Mouse (Mus musculus): Measurements from ENCODE around the gene Btf3l4. TPM values are rescaled to one million over a fixed set of nuclear protein-coding genes. Genes with fewer than 3 reads are reported as not detected.

Btf3l4 gene
- polyA plus RNA-seq, 1 experiment from 2014 or later, result 251 TPM

DNA sequence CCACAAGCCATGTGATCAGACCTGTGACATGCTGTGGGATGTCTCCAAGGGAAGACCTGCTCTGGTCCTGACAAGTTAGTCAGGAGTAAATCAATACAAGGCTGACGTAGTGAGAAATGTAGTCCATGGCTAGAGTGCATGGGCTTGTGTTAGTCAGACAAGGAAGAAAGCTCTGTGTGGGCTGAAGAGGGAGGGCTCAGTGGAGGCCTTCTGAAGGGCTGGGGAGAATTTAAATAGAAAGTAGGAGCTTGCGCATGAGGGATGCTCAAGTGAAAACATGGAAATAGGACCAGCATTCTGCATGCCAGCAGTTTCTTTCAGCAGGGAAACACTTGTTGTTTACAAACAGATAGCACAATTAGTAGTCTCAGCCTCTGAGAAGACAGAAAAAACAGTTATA is 29.9 kb downstream of the Btf3l4 start:
- Histone ChIP-seq H3K4me1 (ENCODE audit: control insufficient read depth, insufficient read depth, low read length) (no peaks in the 10 kb centered on the region), H3K9ac (ENCODE audit: low read length) (no peak overlapping the region), H3K36me3 (ENCODE audit: control insufficient read depth, insufficient read depth, low read length) (no peaks in the 10 kb centered on the region), H3K4me3 (ENCODE audit: low read depth, low read length) (no peak overlapping the region), H3K27ac (replicated peaks; ENCODE audit: low read depth, low read length) (no peak overlapping the region), H3K4me2 (ENCODE audit: low read depth, severe bottlenecking) (no peak overlapping the region), H3K9me3 (ENCODE audit: control insufficient read depth, low read length) (no peaks in the 10 kb centered on the region), H3K27me3 (ENCODE audit: control insufficient read depth, insufficient read depth, low read length) (no peaks in the 10 kb centered on the region)
- ATAC-seq (ENCODE audit: insufficient number of reproducible peaks, low FRiP score, low TSS enrichment, low read depth), result no peak
- 84% methylated on average over 2 of the region's 2 CpGs for WGBS
- DNase-seq (ENCODE audit: low spot score), result no peak

- H3K9me3 ChIP-seq (ENCODE audit: control insufficient read depth, low read length), result no peaks in the 10 kb centered on the region
- no peak overlapping the region for H3K9ac ChIP-seq (ENCODE audit: low read length)
- 47% methylated on average over 2 of the region's 2 CpGs for WGBS
- H3K4me1 ChIP-seq (ENCODE audit: control insufficient read depth, insufficient read depth, low read length), result no peaks in the 10 kb centered on the region
- ATAC-seq (ENCODE audit: insufficient number of reproducible peaks, low FRiP score, low TSS enrichment, low read depth) (no peak), DNase-seq (ENCODE audit: low spot score) (peak; percentile 78)
- no peaks in the 10 kb centered on the region for H3K36me3 ChIP-seq (ENCODE audit: control insufficient read depth, insufficient read depth, low read length)
- no peak overlapping the region for H3K27ac ChIP-seq (replicated peaks; ENCODE audit: low read depth, low read length)
- H3K4me2 ChIP-seq (ENCODE audit: low read depth, severe bottlenecking), result no peak overlapping the region
- H3K27me3 ChIP-seq (ENCODE audit: control insufficient read depth, insufficient read depth, low read length), result no peaks in the 10 kb centered on the region
- H3K4me3 ChIP-seq (ENCODE audit: low read depth, low read length), result no peak overlapping the region
Measured at GRCm38 (mm10) chr4:108798083-108798830, 35.2 kb downstream of the Btf3l4 start.

GRCm38 (mm10) chr4:108796701-108797100 is 36.7 kb downstream of the Btf3l4 start:
- H3K9me3 ChIP-seq (ENCODE audit: control insufficient read depth, low read length), result no peaks in the 10 kb centered on the region

DNA sequence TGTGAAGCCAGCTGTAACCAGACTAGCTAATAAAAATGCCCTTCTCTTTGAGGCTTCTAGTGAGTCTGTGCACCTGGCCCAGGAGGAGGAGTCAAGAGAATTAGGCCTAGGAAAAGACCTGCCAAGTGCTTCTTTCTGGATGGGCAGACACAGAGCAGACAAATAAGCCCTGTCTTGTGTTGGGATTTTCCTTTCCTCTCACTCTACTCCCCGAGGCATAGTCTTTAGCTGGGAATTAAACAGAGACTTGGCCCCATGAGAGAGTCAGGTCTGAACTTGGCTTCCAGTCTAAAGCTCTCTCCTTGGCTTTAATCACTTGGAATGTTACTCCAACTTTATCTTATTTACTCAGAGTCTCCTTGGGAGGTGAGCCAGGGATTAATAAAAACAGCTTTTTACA is 39.5 kb downstream of the Btf3l4 start:
- Histone ChIP-seq H3K9ac (ENCODE audit: low read length) (no peak overlapping the region), H3K27ac (replicated peaks; ENCODE audit: low read depth, low read length) (no peak overlapping the region), H3K4me3 (ENCODE audit: low read depth, low read length) (no peak overlapping the region), H3K36me3 (ENCODE audit: control insufficient read depth, insufficient read depth, low read length) (no peaks in the 10 kb centered on the region), H3K9me3 (ENCODE audit: control insufficient read depth, low read length) (no peaks in the 10 kb centered on the region), H3K4me2 (ENCODE audit: low read depth, severe bottlenecking) (no peak overlapping the region), H3K4me1 (ENCODE audit: control insufficient read depth, insufficient read depth, low read length) (no peaks in the 10 kb centered on the region), H3K27me3 (ENCODE audit: control insufficient read depth, insufficient read depth, low read length) (no peaks in the 10 kb centered on the region)
- DNase-seq (ENCODE audit: low spot score), result no peak
- ATAC-seq (ENCODE audit: insufficient number of reproducible peaks, low FRiP score, low TSS enrichment, low read depth), result no peak
- 67% methylated on average over 1 of the region's 1 CpGs for WGBS

More at GRCm38 (mm10) chr4:108796701-108797100, 36.7 kb downstream of the Btf3l4 start:
- DNase-seq (ENCODE audit: low spot score) (no peak), ATAC-seq (ENCODE audit: insufficient number of reproducible peaks, low FRiP score, low TSS enrichment, low read depth) (no peak)
- Histone ChIP-seq H3K4me1 (ENCODE audit: control insufficient read depth, insufficient read depth, low read length) (no peaks in the 10 kb centered on the region), H3K4me3 (ENCODE audit: low read depth, low read length) (no peak overlapping the region), H3K9ac (ENCODE audit: low read length) (no peak overlapping the region), H3K36me3 (ENCODE audit: control insufficient read depth, insufficient read depth, low read length) (no peaks in the 10 kb centered on the region), H3K27ac (replicated peaks; ENCODE audit: low read depth, low read length) (no peak overlapping the region), H3K27me3 (ENCODE audit: control insufficient read depth, insufficient read depth, low read length) (no peaks in the 10 kb centered on the region), H3K4me2 (ENCODE audit: low read depth, severe bottlenecking) (no peak overlapping the region)
- WGBS, result 40% methylated on average over 4 of the region's 4 CpGs

- Histone ChIP-seq H3K4me3 (ENCODE audit: low read depth, low read length) (no peak overlapping the region), H3K4me1 (ENCODE audit: control insufficient read depth, insufficient read depth, low read length) (no peaks in the 10 kb centered on the region), H3K4me2 (ENCODE audit: low read depth, severe bottlenecking) (no peak overlapping the region), H3K36me3 (ENCODE audit: control insufficient read depth, insufficient read depth, low read length) (no peaks in the 10 kb centered on the region), H3K27ac (replicated peaks; ENCODE audit: low read depth, low read length) (no peak overlapping the region), H3K9ac (ENCODE audit: low read length) (no peak overlapping the region), H3K9me3 (ENCODE audit: control insufficient read depth, low read length) (no peaks in the 10 kb centered on the region), H3K27me3 (ENCODE audit: control insufficient read depth, insufficient read depth, low read length) (no peaks in the 10 kb centered on the region)
- WGBS, result 55% methylated on average over 1 of the region's 1 CpGs
- DNase-seq (ENCODE audit: low spot score), result no peak
- no peak for ATAC-seq (ENCODE audit: insufficient number of reproducible peaks, low FRiP score, low TSS enrichment, low read depth)
Measured at GRCm38 (mm10) chr4:108790507-108790906, 42.9 kb downstream of the Btf3l4 start.

GRCm38 (mm10) chr4:108789258-108789936 is 44.0 kb downstream of the Btf3l4 start:
- ATAC-seq (ENCODE audit: insufficient number of reproducible peaks, low FRiP score, low TSS enrichment, low read depth), result no peak
- 78% methylated on average over 6 of the region's 6 CpGs for WGBS
- Histone ChIP-seq H3K9me3 (ENCODE audit: control insufficient read depth, low read length) (no peaks in the 10 kb centered on the region), H3K27ac (replicated peaks; ENCODE audit: low read depth, low read length) (no peak overlapping the region), H3K9ac (ENCODE audit: low read length) (no peak overlapping the region), H3K27me3 (ENCODE audit: control insufficient read depth, insufficient read depth, low read length) (no peaks in the 10 kb centered on the region), H3K4me3 (ENCODE audit: low read depth, low read length) (no peak overlapping the region), H3K36me3 (ENCODE audit: control insufficient read depth, insufficient read depth, low read length) (no peaks in the 10 kb centered on the region), H3K4me1 (ENCODE audit: control insufficient read depth, insufficient read depth, low read length) (no peaks in the 10 kb centered on the region), H3K4me2 (ENCODE audit: low read depth, severe bottlenecking) (no peak overlapping the region)
- no peak for DNase-seq (ENCODE audit: low spot score)

DNA sequence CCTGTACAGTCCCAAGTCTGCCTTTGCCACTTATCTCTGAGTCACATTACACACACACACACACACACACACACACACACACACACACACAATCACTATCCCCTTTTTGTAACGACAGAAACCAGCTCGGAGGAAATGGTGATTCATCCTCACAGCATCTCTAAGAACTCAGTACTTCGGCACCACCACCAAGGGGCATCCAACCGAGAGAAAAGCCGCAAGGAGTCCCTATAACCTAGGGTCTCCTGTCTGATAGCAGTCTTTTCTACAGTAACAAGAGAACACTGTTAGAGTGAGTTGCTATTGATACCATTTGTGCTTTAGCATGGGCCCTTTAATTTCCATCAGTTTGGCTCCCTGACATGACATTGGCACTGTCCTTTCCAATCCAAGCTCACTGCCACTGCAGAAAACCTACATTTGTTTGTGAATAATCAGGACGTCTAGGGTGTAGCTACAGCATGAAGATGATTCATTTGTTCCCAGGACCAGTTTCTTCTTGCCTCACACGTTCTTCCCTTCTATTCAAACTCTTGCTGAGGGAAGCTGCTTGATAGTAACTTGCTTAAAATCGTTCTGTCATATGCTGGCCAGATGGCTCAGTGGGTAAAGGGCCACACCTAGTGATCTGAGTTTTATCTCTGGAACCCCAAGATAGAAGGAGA is 50.9 kb downstream of the Btf3l4 start:
- 41% methylated on average over 8 of the region's 8 CpGs for WGBS
- H3K27ac ChIP-seq (replicated peaks; ENCODE audit: low read depth, low read length), result no peak overlapping the region
- no peak overlapping the region for H3K4me3 ChIP-seq (ENCODE audit: low read depth, low read length)
- ATAC-seq (ENCODE audit: insufficient number of reproducible peaks, low FRiP score, low TSS enrichment, low read depth) (no peak), DNase-seq (ENCODE audit: low spot score) (no peak)
- no peak overlapping the region for H3K9ac ChIP-seq (ENCODE audit: low read length)
- no peak overlapping the region for H3K4me2 ChIP-seq (ENCODE audit: low read depth, severe bottlenecking)
- no peaks in the 10 kb centered on the region for H3K9me3 ChIP-seq (ENCODE audit: control insufficient read depth, low read length)
- no peaks in the 10 kb centered on the region for H3K27me3 ChIP-seq (ENCODE audit: control insufficient read depth, insufficient read depth, low read length)
- no peaks in the 10 kb centered on the region for H3K4me1 ChIP-seq (ENCODE audit: control insufficient read depth, insufficient read depth, low read length)
- no peaks in the 10 kb centered on the region for H3K36me3 ChIP-seq (ENCODE audit: control insufficient read depth, insufficient read depth, low read length)

GRCm38 (mm10) chr4:108781596-108781995 is 51.8 kb downstream of the Btf3l4 start:
- no peaks in the 10 kb centered on the region for H3K36me3 ChIP-seq (ENCODE audit: control insufficient read depth, insufficient read depth, low read length)
- H3K4me2 ChIP-seq (ENCODE audit: low read depth, severe bottlenecking), result 0 out of 2 replicates have a peak overlapping the region, but pooled peaks have one; percentile 71
- DNase-seq (ENCODE audit: low spot score), result no peak
- H3K4me3 ChIP-seq (ENCODE audit: low read depth, low read length), result no peak overlapping the region
- H3K4me1 ChIP-seq (ENCODE audit: control insufficient read depth, insufficient read depth, low read length), result no peaks in the 10 kb centered on the region
- no peak overlapping the region for H3K9ac ChIP-seq (ENCODE audit: low read length)
- H3K27me3 ChIP-seq (ENCODE audit: control insufficient read depth, insufficient read depth, low read length), result no peaks in the 10 kb centered on the region
- ATAC-seq (ENCODE audit: insufficient number of reproducible peaks, low FRiP score, low TSS enrichment, low read depth), result no peak
- 70% methylated on average over 3 of the region's 3 CpGs for WGBS
- no peak overlapping the region for H3K27ac ChIP-seq (replicated peaks; ENCODE audit: low read depth, low read length)
- H3K9me3 ChIP-seq (ENCODE audit: control insufficient read depth, low read length), result no peaks in the 10 kb centered on the region
